Mouse (Mus musculus) erythroblast, embryonic 14.5 days (primary cell): ENCODE data around the gene Ifnl3. TPM values are rescaled to one million over a fixed set of nuclear protein-coding genes. Genes with fewer than 3 reads are reported as not detected.

Experiments used
- H3K27me3 ChIP-seq: 2 replicates; pipeline ENCODE4 v1.6.1; 2012; ENCODE audit warnings: inconsistent platforms; ENCODE audit not compliant: control insufficient read depth
- H3K36me3 ChIP-seq: 2 replicates; pipeline ENCODE4 v1.6.1; 2012; ENCODE audit warnings: mild to moderate bottlenecking, inconsistent platforms; ENCODE audit not compliant: control insufficient read depth
- H3K4me1 ChIP-seq: 2 replicates; pipeline ENCODE4 v1.6.1; 2012; ENCODE audit warnings: inconsistent platforms; ENCODE audit not compliant: control insufficient read depth
- H3K4me3 ChIP-seq: replicated peaks from 2 replicates; pipeline ENCODE3; 2012; ENCODE audit warnings: moderate library complexity, mild to moderate bottlenecking, inconsistent platforms
- H3K9me3 ChIP-seq: 2 replicates; pipeline ENCODE4 v1.6.1; 2012; ENCODE audit warnings: low read length, inconsistent platforms, mixed read lengths; ENCODE audit not compliant: control insufficient read depth
- GATA1 ChIP-seq: IDR thresholded peaks from 2 replicates; pipeline ENCODE4 v1.6.1; 2012; ENCODE audit warnings: low read length, inconsistent platforms, mixed read lengths
- TAL1 ChIP-seq: IDR thresholded peaks from 3 replicates; pipeline ENCODE4 v1.6.1; 2012; ENCODE audit warnings: low read length, inconsistent platforms, mixed read lengths
- polyA plus RNA-seq: library from polyadenylated mRNA; stranded (reverse); fragments of >175 nt; gene quantifications from 2 replicates; pipeline ENCODE4 v1.2.3, GENCODE M21; 2012

Ifnl3 gene
- polyA plus RNA-seq, 1 experiment = not detected

- TF ChIP-seq GATA1 = no peak
- TF ChIP-seq TAL1 = no peak
- no peaks in the 10 kb centered on the region for H3K9me3 ChIP-seq
- H3K27me3 ChIP-seq = peaks cover 52% of the 10 kb centered on the region
- no peak overlapping the region for H3K4me3 ChIP-seq
- H3K4me1 ChIP-seq = no peaks in the 10 kb centered on the region; the same call in none of the 2 replicates
- no peaks in the 10 kb centered on the region for H3K36me3 ChIP-seq
Observed at GRCm38 (mm10) chr7:28545048-28545890, 22.6 kb downstream of the Ifnl3 start.

- no peaks in the 10 kb centered on the region; the same call in none of the 2 replicates for H3K4me1 ChIP-seq
- H3K4me3 ChIP-seq = no peak overlapping the region
- H3K36me3 ChIP-seq = no peaks in the 10 kb centered on the region
- no peak for TF ChIP-seq TAL1
- TF ChIP-seq GATA1 = no peak
- peaks cover 52% of the 10 kb centered on the region for H3K27me3 ChIP-seq
- H3K9me3 ChIP-seq = no peaks in the 10 kb centered on the region
Observed at GRCm38 (mm10) chr7:28545891-28546210, 23.2 kb downstream of the Ifnl3 start.

GRCm38 (mm10) chr7:28546649-28547048, 24.0 kb downstream of the Ifnl3 start:
- Histone ChIP-seq H3K27me3 (peaks cover 52% of the 10 kb centered on the region), H3K36me3 (no peaks in the 10 kb centered on the region), H3K4me3 (no peak overlapping the region), H3K9me3 (no peaks in the 10 kb centered on the region), H3K4me1 (no peaks in the 10 kb centered on the region; the same call in none of the 2 replicates)
- TF ChIP-seq GATA1 (no peak), TAL1 (no peak)

GRCm38 (mm10) chr7:28547154-28547553, 24.5 kb downstream of the Ifnl3 start, which contains the start of gene Nccrp1:
TSS of gene Nccrp1 (minus strand) at chr7:28547254.
- TF ChIP-seq GATA1 (no peak), TAL1 (no peak)
- Histone ChIP-seq H3K36me3 (no peaks in the 10 kb centered on the region), H3K4me3 (no peak within 1 kb of the TSS), H3K27me3 (peaks cover 52% of the 10 kb centered on the region), H3K9me3 (0 out of 2 replicates have a peak, but pooled peaks cover under 1% of the 10 kb centered on the region), H3K4me1 (no peaks in the 10 kb centered on the region; the same call in none of the 2 replicates)

GRCm38 (mm10) chr7:28547628-28548027, 25.0 kb downstream of the Ifnl3 start:
- Histone ChIP-seq H3K9me3 (0 out of 2 replicates have a peak, but pooled peaks cover 3% of the 10 kb centered on the region), H3K4me1 (no peaks in the 10 kb centered on the region; the same call in none of the 2 replicates), H3K27me3 (peaks cover 52% of the 10 kb centered on the region), H3K36me3 (no peaks in the 10 kb centered on the region), H3K4me3 (no peak overlapping the region)
- TF ChIP-seq GATA1 (no peak), TAL1 (no peak)

- peaks cover 7% of the 10 kb centered on the region for H3K27me3 ChIP-seq
- TF ChIP-seq TAL1 (no peak), GATA1 (no peak)
- H3K9me3 ChIP-seq = 0 out of 2 replicates have a peak, but pooled peaks cover 3% of the 10 kb centered on the region
- peaks cover 7% of the 10 kb centered on the region for H3K36me3 ChIP-seq
- H3K4me1 ChIP-seq = peaks cover 6% of the 10 kb centered on the region
- no peak overlapping the region for H3K4me3 ChIP-seq
Observed at GRCm38 (mm10) chr7:28553076-28553475, 30.4 kb downstream of the Ifnl3 start.

- H3K4me3 ChIP-seq = no peak overlapping the region
- no peaks in the 10 kb centered on the region for H3K27me3 ChIP-seq
- peaks cover 13% of the 10 kb centered on the region for H3K4me1 ChIP-seq
- 0 out of 2 replicates have a peak, but pooled peaks cover 3% of the 10 kb centered on the region for H3K9me3 ChIP-seq
- peaks cover 35% of the 10 kb centered on the region for H3K36me3 ChIP-seq
- no peak for TF ChIP-seq TAL1
- no peak for TF ChIP-seq GATA1
Observed at GRCm38 (mm10) chr7:28555939-28556535, 33.4 kb downstream of the Ifnl3 start.

- TF ChIP-seq TAL1 (no peak), GATA1 (no peak)
- H3K4me1 ChIP-seq = peaks cover 13% of the 10 kb centered on the region
- peaks cover 44% of the 10 kb centered on the region for H3K36me3 ChIP-seq
- H3K4me3 ChIP-seq = no peak overlapping the region
- 0 out of 2 replicates have a peak, but pooled peaks cover 3% of the 10 kb centered on the region for H3K9me3 ChIP-seq
- H3K27me3 ChIP-seq = no peaks in the 10 kb centered on the region
Observed at GRCm38 (mm10) chr7:28557069-28557468, 34.4 kb downstream of the Ifnl3 start.

GRCm38 (mm10) chr7:28557708-28558107, 35.1 kb downstream of the Ifnl3 start:
- no peaks in the 10 kb centered on the region for H3K9me3 ChIP-seq
- H3K4me1 ChIP-seq = peaks cover 13% of the 10 kb centered on the region
- no peak overlapping the region for H3K4me3 ChIP-seq
- peaks cover 51% of the 10 kb centered on the region for H3K36me3 ChIP-seq
- H3K27me3 ChIP-seq = no peaks in the 10 kb centered on the region
- TF ChIP-seq TAL1 (no peak), GATA1 (no peak)
